Mouse (Mus musculus): ENCODE measurements at regions not wholly inside any gene's neighbourhood (a gene's known extent, or its start where the extent isn't known, plus 50 kb on each side); places are given as distances from the start of the nearest gene placed in this dataset.

GRCm38 (mm10) chr13:47484819-47485218, 362.4 kb downstream of the Rnf144b start:
- no peak for TF ChIP-seq CTCF (IDR thresholded peaks at IDR 0.05; ENCODE audit: low read depth)
- TF ChIP-seq EP300 (IDR thresholded peaks at IDR 0.05; ENCODE audit: low read depth) = no peak

All from heart, postnatal 0 days (tissue).